Mouse (Mus musculus): ENCODE data around the gene Fam19a5. TPM values are rescaled to one million over a fixed set of nuclear protein-coding genes. Genes with fewer than 3 reads are reported as not detected.

Fam19a5 gene
- total RNA-seq (2022), result 1 to 10 TPM; 2.4 to 4.3 (median 3.1) TPM

DNA sequence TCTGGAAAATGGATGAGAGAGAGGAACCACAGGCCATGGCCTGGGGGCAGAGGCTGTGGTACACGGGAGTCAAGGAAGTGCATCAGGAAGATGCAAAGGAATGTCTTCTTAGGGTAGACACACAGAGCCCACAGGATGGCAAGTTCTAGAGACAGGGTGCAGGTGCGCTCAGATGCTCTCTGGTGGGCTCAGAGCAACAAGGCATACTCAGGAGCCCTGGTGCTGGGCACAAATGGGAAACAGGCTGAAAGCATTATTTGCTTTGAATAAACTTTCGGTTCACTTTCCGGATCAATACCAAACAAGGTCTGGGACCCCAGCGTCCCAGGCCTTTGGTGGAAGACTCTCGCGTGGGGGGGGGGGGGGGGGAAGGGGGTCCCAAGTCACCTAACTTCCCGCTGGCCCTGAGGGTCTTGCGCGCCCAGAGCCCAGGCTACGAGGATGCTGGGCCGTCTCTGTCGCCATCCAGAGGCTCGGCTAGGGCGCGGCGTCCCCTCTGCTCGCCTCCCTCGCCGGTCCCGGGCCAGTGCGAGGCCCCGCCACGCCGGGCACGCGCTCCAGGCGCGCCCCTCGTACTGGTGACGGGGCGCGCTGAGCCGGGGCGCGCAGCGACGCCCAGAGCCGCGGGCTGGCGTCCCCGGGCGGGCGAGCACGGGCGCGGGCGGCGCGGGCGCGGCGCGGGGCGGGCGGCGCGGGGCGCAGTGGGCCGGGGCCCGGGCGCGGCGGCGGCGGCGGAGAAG lies at the start of gene Fam19a5:
Gene Fam19a5, plus strand, starts transcription at position 701 of the 740 bp plus-strand sequence.
- no peak for DNase-seq (ENCODE audit: low spot score in 2 of 2)

DNA sequence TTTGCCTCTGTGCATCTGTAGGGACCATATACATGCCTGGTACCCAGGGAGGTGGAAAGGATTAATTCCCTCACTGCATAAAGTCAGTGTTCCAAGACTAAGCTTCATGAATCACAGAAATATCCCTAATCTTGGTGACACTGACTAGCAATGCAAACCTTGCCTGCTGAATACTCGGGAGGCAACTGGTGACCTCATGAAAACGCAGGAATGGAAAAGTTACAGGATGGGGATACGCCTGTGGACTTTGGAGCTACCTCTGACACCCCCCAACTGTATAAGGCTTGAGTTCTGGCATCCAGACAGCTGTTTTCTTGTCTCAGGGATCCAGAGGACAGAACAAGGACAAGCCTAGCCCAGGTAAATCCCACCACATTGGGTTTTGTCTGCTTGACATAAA lies 42.4 kb upstream of the Fam19a5 start:
- DNase-seq (ENCODE audit: low spot score in 2 of 2), result no peak

DNA sequence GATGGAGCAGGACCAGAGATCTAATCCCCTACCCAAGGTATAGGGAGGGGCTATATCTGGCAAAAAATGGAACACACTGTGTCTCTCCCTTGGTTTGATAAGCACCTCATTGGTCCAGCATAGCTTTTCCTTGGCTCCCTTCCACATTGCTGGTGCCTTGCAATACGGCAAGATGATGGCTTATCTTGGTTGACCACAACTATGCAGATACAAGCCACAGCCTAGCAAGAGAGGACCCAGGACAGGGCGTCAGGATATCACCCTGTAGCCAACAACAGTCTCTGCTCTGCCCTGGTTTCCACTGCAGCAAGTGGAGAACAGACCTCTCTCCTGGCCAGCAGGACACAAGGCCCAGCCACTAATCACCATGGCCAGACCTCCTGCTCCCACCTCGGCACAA lies 36.8 kb upstream of the Fam19a5 start:
- DNase-seq (ENCODE audit: low spot score in 2 of 2), result no peak

DNA sequence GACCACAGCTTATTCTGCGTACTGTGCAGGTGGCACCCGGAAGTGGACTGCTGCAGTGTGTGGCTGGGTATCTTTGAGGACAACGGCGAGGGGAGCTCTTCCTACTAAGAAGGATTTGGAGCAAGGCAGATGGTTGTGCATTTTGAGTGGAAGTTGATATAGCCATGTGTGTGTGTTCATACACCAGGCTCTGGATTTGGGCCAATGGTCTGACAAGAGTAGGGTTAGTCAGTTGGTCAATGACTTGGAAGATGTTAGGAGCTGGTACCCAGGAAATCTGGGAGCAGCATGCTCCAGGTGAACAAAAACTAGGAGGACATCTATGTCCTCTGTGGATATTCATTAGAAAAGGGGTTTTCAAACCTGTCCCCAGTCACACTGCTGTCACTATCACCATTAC lies 33.2 kb upstream of the Fam19a5 start:
- no peak for DNase-seq (ENCODE audit: low spot score in 2 of 2)

DNA sequence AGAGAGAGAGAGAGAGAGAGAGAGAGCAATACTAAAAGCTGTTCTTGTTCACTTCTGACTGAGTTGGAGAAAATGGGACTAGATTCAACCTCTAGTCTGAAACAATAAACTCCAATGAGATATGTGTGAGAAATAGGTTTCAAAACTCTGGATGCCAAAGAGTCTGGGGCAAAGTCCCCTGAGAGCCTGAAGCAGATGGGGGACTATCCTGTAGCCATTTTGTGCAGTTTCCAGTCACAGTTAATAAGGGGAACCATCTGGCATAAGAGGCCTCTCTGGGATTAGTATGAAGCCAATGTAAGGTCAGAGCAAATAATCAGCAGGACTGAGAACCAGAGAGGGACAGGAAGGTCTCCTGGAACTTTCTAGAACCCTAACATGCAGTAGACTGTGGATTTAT lies 25.9 kb upstream of the Fam19a5 start:
- DNase-seq (ENCODE audit: low spot score in 2 of 2), result no peak

DNA sequence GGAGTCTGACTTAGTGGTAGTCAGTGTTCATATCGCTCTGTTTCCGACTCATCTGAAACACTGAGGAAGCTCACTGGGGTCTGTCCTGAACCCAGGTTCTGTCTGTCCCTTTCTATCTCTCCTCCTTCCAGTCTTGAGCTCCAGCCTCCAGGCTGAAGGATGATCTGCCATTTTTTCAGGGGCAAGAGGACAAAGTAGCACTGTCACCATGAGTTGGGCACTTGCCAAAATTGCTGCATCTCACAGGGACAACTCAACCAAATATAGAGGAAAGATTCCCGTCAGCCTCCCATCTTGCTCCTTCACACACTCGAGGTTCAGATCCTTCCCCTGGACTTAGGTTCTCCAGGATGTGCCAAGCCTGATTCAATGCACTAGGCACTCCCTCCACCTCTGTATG lies 14.8 kb upstream of the Fam19a5 start:
- no peak for DNase-seq (ENCODE audit: low spot score in 2 of 2)

DNA sequence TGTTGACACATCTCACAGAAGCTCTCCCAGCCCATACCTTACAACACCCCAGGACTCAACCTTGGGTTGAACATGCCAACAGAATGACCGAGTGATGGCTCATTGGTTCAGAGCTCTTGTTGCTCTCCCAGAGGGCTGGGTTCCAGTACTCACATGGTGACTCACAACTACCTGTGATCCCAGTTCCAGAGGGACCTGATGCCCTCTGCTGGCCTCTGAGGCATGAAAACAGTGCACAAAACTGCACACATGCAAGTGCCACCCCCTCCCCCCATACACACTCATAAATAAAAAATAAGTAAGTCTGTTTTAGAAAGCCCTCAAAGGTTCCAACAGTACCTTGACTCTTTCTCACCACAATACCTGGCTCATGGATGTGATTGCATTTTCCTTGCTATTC lies 2.4 kb upstream of the Fam19a5 start:
- DNase-seq (ENCODE audit: low spot score in 2 of 2), result no peak

DNA sequence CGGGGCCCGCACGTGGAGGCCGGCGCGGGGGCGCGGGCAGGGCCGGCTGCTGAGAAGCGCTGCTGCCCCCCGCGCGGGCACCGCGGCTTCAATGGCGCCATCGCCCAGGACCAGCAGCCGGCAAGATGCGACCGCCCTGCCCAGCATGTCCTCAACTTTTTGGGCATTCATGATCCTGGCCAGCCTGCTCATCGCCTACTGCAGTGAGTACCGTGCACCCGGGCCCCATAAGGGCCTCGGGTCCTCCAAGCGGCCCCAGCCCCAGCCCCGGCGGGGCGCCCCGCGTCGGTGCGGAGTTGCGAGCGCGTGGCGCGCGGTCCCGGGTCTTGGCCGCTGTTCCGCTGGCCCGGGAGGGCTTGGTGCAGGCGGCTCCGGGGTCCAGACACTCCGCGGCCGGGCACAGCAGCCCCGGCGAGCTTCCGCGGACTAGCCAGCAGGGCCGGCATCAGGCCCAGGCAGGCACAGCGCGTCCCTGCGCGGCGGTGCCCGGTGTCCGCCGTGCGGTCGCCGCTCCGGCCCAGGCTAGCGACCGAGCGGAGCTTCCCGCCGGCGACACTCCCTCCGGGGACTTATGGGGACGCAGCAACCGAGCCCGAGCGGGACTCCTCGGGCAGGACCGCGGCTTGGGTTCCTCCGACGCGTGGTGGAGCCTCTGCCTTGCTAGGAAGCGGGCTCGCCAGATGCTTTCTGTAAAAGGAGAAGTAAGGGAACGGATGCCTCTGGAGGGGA lies 466 bp downstream of the Fam19a5 start:
- no peak for DNase-seq (ENCODE audit: low spot score in 2 of 2)

DNA sequence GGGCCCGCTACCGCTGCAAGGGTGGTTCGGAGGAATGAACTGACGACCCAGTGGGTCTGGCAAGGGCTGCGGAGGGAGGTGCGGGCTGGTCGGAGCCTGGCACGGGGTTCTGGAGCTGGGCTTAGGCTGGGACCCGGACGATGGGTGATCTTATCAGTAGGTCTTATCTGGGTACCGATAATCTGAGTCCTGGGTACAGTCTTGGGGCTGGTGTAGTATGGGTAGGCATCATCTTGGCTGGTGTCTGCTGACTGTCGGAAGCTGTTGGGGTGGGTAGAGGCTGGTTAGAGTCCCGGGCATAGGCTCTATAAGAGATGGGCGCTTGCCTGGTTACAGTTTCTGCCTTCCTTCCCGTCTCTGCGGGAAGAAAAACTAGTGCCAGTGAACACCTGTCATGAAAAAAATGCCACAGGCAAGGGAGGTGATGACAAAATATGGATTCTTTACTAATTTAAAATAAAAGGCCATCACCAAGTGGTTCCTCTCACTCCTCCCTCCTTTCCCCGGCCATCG lies 1.1 kb downstream of the Fam19a5 start:
- DNase-seq (ENCODE audit: low spot score in 2 of 2), result no peak

DNA sequence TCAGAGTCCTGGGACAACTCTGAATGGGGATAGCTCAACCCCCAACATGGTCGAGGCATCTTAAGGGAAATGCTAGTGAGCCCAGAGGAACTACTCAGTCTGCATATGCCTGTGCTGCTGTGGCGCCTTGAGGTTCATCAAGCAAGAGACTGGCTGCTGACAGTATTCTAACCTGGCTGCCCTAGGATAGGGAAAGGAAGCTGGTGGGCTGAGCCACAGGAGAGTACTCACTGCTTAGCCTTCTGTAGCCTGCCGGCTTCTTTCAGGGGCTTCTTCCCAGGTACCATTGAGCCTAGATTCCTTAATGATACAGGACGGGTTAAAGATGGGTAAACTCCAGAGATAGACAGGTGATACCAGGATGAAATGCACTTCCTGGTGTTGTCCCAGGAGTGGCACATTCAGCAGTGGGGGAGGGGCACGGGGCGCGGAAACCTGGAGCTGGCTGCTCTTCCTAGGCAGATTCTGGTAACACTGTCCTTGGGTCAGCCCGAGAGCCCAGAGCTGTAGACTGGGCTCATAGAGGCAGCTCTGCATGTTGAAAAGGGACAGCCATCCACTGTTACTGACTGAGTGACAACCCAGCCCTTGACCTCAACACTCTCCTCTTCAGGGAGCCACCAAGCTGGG lies 1.7 kb downstream of the Fam19a5 start:
- no peak for DNase-seq (ENCODE audit: low spot score in 2 of 2)

DNA sequence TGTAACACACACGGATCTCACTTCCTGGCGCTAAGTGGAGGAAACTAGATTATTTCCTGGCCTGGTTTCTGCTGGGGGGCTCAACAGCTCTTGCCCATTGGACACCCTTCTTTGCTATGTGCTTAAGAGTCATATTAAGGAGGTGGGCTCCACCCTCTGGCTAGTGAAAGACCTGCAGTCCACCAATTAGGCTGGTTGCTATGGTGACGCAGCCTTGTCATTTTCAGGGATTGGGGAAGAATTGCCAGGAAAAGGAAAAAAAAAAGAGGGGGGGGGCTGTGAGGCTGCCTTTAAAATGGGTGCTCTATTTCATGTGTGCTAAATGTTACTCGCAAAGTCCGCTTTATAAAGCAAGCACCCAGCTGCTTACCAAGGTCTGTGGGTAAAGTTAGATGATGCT lies 2.9 kb downstream of the Fam19a5 start:
- DNase-seq (ENCODE audit: low spot score in 2 of 2), result no peak

DNA sequence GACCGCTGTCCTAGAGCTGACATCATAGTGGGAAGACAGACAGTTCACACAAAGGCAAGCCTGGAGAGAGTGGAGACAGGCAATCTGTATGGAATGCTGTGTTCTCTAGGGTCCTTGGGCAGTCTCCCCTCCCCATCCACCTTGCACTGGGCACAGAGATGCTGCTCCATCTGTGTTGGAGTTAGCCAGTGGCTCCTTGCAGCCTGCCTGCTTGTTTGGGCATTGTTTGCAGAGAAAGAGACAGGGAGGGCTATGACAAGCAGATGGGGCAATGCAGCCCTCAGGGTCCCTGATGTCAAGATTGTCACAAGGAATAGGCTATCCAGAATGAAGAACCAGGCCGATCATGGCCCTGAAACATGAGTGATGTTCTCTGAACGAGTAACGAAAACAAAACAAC lies 5.6 kb downstream of the Fam19a5 start:
- DNase-seq (ENCODE audit: low spot score in 2 of 2), result no peak

DNA sequence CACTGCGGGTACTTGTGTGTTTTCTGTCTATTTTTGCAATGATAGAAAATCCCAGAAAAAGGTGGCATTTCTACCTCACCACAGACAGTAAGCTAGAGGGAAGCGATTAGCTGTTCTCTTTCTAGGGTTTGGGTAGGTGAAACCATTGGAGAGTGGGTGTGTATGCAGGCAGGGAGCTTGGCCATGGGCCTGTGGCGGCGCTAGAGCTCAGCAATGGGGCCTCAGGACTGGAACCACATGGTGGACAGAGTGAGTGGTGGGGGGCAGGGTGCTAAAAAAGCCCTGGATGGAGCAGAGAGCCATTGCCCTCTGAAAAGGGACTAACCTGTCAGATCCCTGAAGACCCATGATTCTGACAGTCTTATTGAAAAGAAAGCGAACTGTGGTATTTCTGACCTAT lies 6.7 kb downstream of the Fam19a5 start:
- DNase-seq (ENCODE audit: low spot score in 2 of 2), result no peak

DNA sequence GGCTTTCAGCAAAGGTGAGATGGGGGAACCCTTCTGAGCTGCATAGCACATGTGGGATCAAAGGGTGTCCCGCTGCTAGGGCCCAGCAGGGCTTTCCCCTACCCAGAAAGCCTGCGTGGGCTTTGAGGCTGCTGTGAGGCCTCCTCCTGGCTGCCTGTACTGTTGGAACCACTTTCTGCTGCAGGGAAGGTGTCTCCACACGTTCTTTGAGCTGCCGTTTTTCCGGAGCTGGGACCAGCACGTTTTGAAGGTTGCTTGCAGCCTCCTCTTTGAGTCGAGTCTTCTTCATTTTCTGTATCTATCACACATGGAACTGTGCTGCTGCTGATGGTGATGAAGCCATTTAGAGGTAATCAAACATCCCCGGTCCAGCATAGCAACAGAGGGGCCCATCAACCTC lies 7.5 kb downstream of the Fam19a5 start:
- DNase-seq (ENCODE audit: low spot score in 2 of 2), result no peak

DNA sequence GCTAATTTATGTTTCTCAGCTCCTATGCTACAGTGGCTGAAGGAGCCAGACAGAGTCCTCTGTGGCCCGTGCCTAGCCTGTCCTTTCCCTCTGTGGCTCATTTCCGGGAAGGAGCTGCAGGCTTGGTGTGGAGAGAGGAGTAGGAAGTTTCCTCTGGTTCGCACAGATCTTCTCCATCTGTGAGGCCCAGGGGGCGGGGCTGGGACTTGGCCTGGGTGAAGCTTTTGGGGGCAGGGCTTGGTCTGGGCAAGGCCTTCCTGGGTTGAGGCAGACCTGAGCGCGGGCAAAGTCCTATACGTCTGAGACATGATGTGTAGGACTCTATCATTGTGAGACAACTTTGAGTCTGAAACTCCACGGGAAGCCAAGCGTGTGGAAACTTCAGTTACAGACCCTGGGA lies 11.7 kb downstream of the Fam19a5 start:
- no peak for DNase-seq (ENCODE audit: low spot score in 2 of 2)

DNA sequence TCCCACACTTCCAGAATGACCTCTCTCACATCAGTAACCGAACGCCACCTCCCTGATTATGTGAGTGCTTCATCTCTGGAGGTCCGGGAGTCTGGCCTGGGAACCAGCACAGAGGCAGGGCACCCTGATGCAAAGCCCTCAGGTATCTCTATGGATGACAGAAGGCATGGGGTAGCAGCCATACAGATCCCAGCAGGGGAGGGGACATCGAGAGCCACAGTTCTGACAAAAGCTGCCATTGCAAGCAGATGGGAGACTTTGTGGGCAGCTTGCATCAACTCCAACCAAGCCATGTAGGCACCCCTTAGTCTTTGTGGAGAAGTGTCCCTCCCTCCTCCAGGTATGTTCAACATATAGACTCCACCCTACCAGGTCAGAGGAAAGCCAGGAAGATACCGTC lies 20.2 kb downstream of the Fam19a5 start:
- DNase-seq (ENCODE audit: low spot score in 2 of 2), result no peak

DNA sequence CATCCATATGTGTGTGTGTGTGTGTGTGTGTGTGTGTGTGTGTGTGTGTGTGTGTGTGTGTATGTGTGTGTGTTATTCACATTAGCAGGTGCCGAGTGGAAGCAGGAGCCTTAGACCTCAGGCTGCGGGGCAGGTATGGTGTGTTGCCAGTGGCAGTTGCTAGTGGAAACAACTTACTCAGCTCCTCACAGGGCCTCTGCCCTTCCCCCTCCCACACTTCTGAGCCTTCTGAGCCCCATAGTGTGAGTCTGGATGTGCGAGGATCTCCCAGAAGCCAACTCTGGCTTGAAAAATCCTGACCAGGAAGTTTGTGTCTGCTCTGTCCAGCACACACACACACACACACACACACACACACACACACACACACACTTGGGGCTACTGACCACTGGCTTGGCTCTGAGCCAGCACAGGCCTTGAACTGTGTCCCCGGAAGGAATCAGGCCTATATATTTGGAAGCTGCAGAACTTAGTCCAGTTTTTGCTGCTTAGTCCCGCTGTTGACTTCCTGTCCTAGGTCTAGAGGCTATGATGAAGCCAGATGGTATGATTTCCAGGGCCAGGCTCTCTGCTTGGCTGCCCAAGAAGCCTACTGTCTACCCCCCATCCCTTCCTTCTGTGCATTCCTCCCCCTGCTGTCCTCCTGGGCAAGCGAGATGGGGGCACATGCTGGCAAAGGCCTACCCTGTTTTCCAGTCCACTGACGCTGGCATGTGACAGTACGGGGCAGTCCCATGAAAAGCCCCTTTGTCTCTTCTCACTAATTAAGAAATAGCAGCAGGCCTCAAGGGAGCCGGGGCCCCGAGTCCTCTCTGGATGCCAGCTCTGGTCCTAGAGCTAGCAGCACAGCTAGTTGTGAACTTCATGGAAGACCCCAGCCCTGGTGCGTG lies 22.2 kb downstream of the Fam19a5 start:
- no peak for DNase-seq (ENCODE audit: low spot score in 2 of 2)

DNA sequence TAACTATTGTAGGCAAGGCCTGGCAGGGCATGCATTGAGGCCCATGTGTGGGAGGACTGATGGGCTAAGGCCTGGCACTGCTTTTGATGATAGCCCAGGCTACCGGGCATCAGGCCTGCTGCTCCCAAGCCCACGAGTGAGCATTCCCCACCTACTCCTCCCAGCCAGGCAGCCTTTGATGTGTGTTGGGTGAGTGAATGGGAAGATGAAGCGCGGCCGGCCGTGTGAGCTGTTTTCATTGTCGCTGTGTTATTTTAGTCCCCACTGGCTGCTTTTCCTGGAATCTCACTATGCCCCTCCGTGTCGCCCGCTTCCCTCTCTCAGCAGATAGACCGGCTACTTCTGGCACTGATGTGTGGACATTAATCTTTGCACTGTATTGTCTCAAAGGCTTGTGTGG lies 26.1 kb downstream of the Fam19a5 start:
- no peak for DNase-seq (ENCODE audit: low spot score in 2 of 2)

DNA sequence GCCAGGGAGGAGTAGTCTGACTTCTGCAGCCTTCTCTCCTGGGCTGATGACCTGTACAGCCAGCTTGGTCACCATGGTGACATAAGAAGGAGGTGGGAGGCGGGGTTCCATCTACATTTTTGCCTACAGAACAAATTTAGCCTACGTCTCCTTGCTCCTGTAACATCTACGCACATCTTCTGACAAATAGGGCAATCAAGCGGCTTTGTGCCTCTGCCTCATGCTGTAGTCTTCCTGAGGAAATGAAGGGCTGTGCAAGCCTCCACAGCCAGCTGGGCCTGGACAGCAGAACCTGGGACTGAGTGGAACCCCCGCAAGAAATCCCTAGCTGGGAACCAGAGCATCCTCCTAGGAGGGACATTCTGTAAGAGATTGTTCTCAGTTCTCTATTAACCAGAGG lies 35.8 kb downstream of the Fam19a5 start:
- no peak for DNase-seq (ENCODE audit: low spot score in 2 of 2)

DNA sequence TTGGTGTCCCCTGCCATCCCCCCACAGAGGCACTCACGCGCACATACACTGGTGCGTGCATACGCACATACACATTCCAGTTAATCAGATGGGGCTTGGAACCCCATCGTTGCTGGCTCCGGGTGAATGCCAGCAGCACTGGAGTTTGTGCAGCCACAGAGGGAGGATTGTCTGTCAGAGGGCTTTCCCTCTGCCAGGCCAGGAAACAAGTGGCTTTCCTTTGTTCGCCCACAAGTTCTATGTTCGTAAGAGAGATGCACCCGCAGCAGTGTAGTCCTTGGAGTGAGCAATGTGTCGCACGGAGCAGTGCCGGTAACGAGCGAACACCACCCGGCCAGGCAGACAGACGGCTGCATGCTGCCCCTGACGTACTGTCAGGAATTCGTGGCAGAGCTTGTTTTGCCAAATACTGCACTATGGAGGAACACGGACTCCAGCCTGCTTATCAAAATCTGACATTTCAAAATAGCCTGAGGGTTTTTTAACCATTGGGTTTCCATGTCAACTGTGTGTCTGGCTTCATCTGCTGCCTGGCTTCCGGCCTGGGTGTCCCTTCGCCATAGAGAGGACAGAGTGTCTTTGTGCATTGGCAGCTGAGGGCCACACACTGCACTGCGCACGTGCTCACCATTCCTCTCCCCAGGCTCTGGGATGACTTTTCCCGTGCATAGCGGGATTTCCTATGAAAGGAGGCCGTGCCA lies 40.0 kb downstream of the Fam19a5 start:
- DNase-seq (ENCODE audit: low spot score in 2 of 2), result no peak

DNA sequence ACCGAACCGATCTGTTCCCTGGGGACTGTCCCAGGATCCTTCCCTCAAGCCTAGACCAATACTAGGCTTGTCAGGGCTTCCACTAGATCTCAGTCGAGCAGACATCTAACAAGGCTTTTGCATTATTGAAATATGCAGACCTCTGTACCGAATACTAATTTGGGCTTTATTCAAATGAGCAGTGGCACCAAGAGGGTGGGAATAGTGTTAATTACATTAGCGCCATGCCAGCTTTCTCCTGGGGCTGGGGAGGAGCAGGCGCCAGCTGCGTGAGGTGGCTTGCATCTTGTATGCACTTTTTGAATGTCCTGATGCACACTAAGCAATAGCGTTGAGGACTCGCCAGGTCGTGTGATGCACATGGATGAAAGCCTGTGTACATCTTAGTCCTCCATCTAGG lies 46.9 kb downstream of the Fam19a5 start:
- DNase-seq (ENCODE audit: low spot score in 2 of 2), result no peak
